Mouse (Mus musculus): ENCODE data around the gene Slc15a5.

The Slc15a5 gene

GRCm38 (mm10) chr6:138054956-138055355, 24.8 kb downstream of the Slc15a5 start:
- no peak for DNase-seq

GRCm38 (mm10) chr6:138054166-138054565, 25.6 kb downstream of the Slc15a5 start:
- DNase-seq, result no peak

- no peak for DNase-seq
These were observed 26.0 kb downstream of the Slc15a5 start for GRCm38 (mm10) chr6:138053686-138054085.

- DNase-seq, result no peak
These were observed 34.4 kb downstream of the Slc15a5 start for GRCm38 (mm10) chr6:138045364-138045763.

GRCm38 (mm10) chr6:138042891-138043290, 36.8 kb downstream of the Slc15a5 start:
- DNase-seq, result no peak

- DNase-seq, result no peak
These were observed 37.9 kb downstream of the Slc15a5 start for GRCm38 (mm10) chr6:138041865-138042264.

- DNase-seq, result no peak
These were observed 42.1 kb downstream of the Slc15a5 start for GRCm38 (mm10) chr6:138037587-138037986.

- DNase-seq, result no peak
These were observed 42.8 kb downstream of the Slc15a5 start for GRCm38 (mm10) chr6:138036891-138037290.

GRCm38 (mm10) chr6:138016898-138017297, 62.8 kb downstream of the Slc15a5 start:
- DNase-seq, result no peak

GRCm38 (mm10) chr6:138014976-138015674, 64.6 kb downstream of the Slc15a5 start:
- DNase-seq, result no peak

- no peak for DNase-seq
These were observed 67.8 kb downstream of the Slc15a5 start for GRCm38 (mm10) chr6:138011955-138012354.

- DNase-seq, result no peak
These were observed 72.0 kb downstream of the Slc15a5 start for GRCm38 (mm10) chr6:138007705-138008104.

GRCm38 (mm10) chr6:138006525-138007251, 73.0 kb downstream of the Slc15a5 start:
- DNase-seq, result no peak

GRCm38 (mm10) chr6:137989853-137990252, 89.9 kb downstream of the Slc15a5 start:
- no peak for DNase-seq

GRCm38 (mm10) chr6:137985169-137985568, 94.5 kb downstream of the Slc15a5 start:
- DNase-seq, result no peak

- no peak for DNase-seq
These were observed 97.5 kb downstream of the Slc15a5 start for GRCm38 (mm10) chr6:137982195-137982737.

- no peak for DNase-seq
These were observed 98.6 kb downstream of the Slc15a5 start for GRCm38 (mm10) chr6:137980905-137981696.

- no peak for DNase-seq
These were observed 99.3 kb downstream of the Slc15a5 start for GRCm38 (mm10) chr6:137980413-137980812.

GRCm38 (mm10) chr6:137979802-137980201, 99.9 kb downstream of the Slc15a5 start:
- DNase-seq, result no peak

GRCm38 (mm10) chr6:137976021-137976420, 103.7 kb downstream of the Slc15a5 start:
- DNase-seq, result no peak

GRCm38 (mm10) chr6:137963703-137964102, 116.0 kb downstream of the Slc15a5 start:
- no peak for DNase-seq

- no peak for DNase-seq
These were observed 116.9 kb downstream of the Slc15a5 start for GRCm38 (mm10) chr6:137962836-137963235.
